Mouse (Mus musculus) thymus, adult 2 months (tissue): ENCODE measurements at regions not wholly inside any gene's neighbourhood (a gene's known extent, or its start where the extent isn't known, plus 50 kb on each side); places are given as distances from the start of the nearest gene placed in this dataset.

Source experiments
- DNase-seq: peaks from one replicate; pipeline ENCODE4 v3.0.0; 2021
- H3K27ac ChIP-seq: fragments of 200-500 bp; 2 replicates; pipeline ENCODE4 v1.5.1; 2012; ENCODE audit warnings: low read length, control low read depth; ENCODE audit not compliant: control insufficient read depth, insufficient read depth
- H3K27me3 ChIP-seq: fragments of 200-500 bp; 2 replicates; pipeline ENCODE4 v1.6.1; 2012; ENCODE audit warnings: mild to moderate bottlenecking, low read length, moderate library complexity, mixed read lengths; ENCODE audit not compliant: control insufficient read depth, insufficient read depth
- H3K36me3 ChIP-seq: fragments of 200-500 bp; 2 replicates; pipeline ENCODE4 v1.6.1; 2012; ENCODE audit warnings: mild to moderate bottlenecking, low read length, moderate library complexity; ENCODE audit not compliant: control insufficient read depth, insufficient read depth
- H3K4me1 ChIP-seq: fragments of 200-500 bp; replicated peaks from 2 replicates; pipeline ENCODE4 v1.6.1; 2012; ENCODE audit warnings: low read length; ENCODE audit not compliant: control insufficient read depth, insufficient read depth
- H3K4me3 ChIP-seq: fragments of 200-500 bp; 2 replicates; pipeline ENCODE4 v1.5.1; 2012; ENCODE audit warnings: mild to moderate bottlenecking, low read length, control low read depth, moderate library complexity; ENCODE audit not compliant: control insufficient read depth, insufficient read depth
- CTCF ChIP-seq: fragments of 200-500 bp; IDR thresholded peaks from 2 replicates; pipeline ENCODE4 v1.5.1; 2012; ENCODE audit warnings: mild to moderate bottlenecking, control low read depth, low read length, moderate library complexity, borderline replicate concordance; ENCODE audit not compliant: control insufficient read depth, poor library complexity, insufficient read depth; ENCODE audit errors: extremely low read depth
- POLR2A ChIP-seq: fragments of 200-500 bp; IDR thresholded peaks from 2 replicates; pipeline ENCODE4 v1.6.1; 2012; ENCODE audit warnings: mild to moderate bottlenecking, low read length, control low read depth, moderate library complexity; ENCODE audit not compliant: control insufficient read depth, poor library complexity, insufficient read depth; ENCODE audit errors: extremely low read depth
- WGBS: fragments of 180-500 bp; shearing (Covaris S2); methylation state at CpG from one replicate; pipeline ENCODE4 v1.1.7; 2018; 5-methylcytosine and 5-hydroxymethylcytosine counted together

GRCm38 (mm10) chr17:44420098-44421070, 232.0 kb downstream of the Clic5 start:
- Histone ChIP-seq H3K27ac (no peak overlapping the region), H3K36me3 (no peaks in the 10 kb centered on the region), H3K27me3 (no peaks in the 10 kb centered on the region), H3K4me3 (no peak overlapping the region), H3K4me1 (no peaks in the 10 kb centered on the region)
- 94% methylated on average over 9 of the region's 9 CpGs for WGBS
- no peak for DNase-seq
- TF ChIP-seq POLR2A (no peak), CTCF (no peak)

GRCm38 (mm10) chr17:44422161-44422560, 233.8 kb downstream of the Clic5 start:
- TF ChIP-seq CTCF (no peak), POLR2A (no peak)
- H3K27ac ChIP-seq = no peak overlapping the region
- 98% methylated on average over 2 of the region's 2 CpGs for WGBS
- no peaks in the 10 kb centered on the region for H3K4me1 ChIP-seq
- no peak overlapping the region for H3K4me3 ChIP-seq
- DNase-seq = no peak
- H3K36me3 ChIP-seq = no peaks in the 10 kb centered on the region
- no peaks in the 10 kb centered on the region for H3K27me3 ChIP-seq

GRCm38 (mm10) chr17:44422865-44423264, 234.5 kb downstream of the Clic5 start:
- 96% methylated on average over 5 of the region's 5 CpGs for WGBS
- DNase-seq = no peak
- no peak for TF ChIP-seq CTCF
- TF ChIP-seq POLR2A = no peak
- H3K27me3 ChIP-seq = no peaks in the 10 kb centered on the region
- no peaks in the 10 kb centered on the region for H3K36me3 ChIP-seq
- no peaks in the 10 kb centered on the region for H3K4me1 ChIP-seq
- H3K4me3 ChIP-seq = no peak overlapping the region
- H3K27ac ChIP-seq = no peak overlapping the region

- H3K36me3 ChIP-seq = no peaks in the 10 kb centered on the region
- H3K4me3 ChIP-seq = no peak overlapping the region
- no peaks in the 10 kb centered on the region for H3K27me3 ChIP-seq
- no peak for TF ChIP-seq POLR2A
- TF ChIP-seq CTCF = no peak
- H3K27ac ChIP-seq = no peak overlapping the region
- no peak for DNase-seq
- 95% methylated on average over 5 of the region's 5 CpGs for WGBS
- no peaks in the 10 kb centered on the region for H3K4me1 ChIP-seq
These were observed 235.1 kb downstream of the Clic5 start for GRCm38 (mm10) chr17:44423471-44423985.

- peak; percentile 7 for DNase-seq
- no peaks in the 10 kb centered on the region for H3K36me3 ChIP-seq
- 4% methylated on average over 4 of the region's 4 CpGs for WGBS
- no peak for TF ChIP-seq POLR2A
- no peak for TF ChIP-seq CTCF
- no peaks in the 10 kb centered on the region for H3K27me3 ChIP-seq
- H3K4me3 ChIP-seq = no peak overlapping the region
- peaks cover 8% of the 10 kb centered on the region for H3K4me1 ChIP-seq
- peak overlapping the region; percentile 18; the same call in 1 of the 2 replicates for H3K27ac ChIP-seq
These were observed 244.3 kb downstream of the Clic5 start for GRCm38 (mm10) chr17:44432524-44433295.

- H3K27ac ChIP-seq = no peak overlapping the region
- no peak for DNase-seq
- peaks cover 8% of the 10 kb centered on the region for H3K4me1 ChIP-seq
- TF ChIP-seq POLR2A (no peak), CTCF (no peak)
- no peaks in the 10 kb centered on the region for H3K36me3 ChIP-seq
- no peaks in the 10 kb centered on the region for H3K27me3 ChIP-seq
- no peak overlapping the region for H3K4me3 ChIP-seq
These were observed 244.9 kb downstream of the Clic5 start for GRCm38 (mm10) chr17:44433296-44433653.
